Mouse (Mus musculus) left cerebral cortex, adult 9 months (tissue): ENCODE data around the gene Pih1h3b.

Experiments
- DNase-seq, 2 experiments: peaks; one replicate each; pipeline ENCODE4 v3.0.0; 2022; ENCODE audit warnings: low spot score in 2 of 2

The Pih1h3b gene

DNA sequence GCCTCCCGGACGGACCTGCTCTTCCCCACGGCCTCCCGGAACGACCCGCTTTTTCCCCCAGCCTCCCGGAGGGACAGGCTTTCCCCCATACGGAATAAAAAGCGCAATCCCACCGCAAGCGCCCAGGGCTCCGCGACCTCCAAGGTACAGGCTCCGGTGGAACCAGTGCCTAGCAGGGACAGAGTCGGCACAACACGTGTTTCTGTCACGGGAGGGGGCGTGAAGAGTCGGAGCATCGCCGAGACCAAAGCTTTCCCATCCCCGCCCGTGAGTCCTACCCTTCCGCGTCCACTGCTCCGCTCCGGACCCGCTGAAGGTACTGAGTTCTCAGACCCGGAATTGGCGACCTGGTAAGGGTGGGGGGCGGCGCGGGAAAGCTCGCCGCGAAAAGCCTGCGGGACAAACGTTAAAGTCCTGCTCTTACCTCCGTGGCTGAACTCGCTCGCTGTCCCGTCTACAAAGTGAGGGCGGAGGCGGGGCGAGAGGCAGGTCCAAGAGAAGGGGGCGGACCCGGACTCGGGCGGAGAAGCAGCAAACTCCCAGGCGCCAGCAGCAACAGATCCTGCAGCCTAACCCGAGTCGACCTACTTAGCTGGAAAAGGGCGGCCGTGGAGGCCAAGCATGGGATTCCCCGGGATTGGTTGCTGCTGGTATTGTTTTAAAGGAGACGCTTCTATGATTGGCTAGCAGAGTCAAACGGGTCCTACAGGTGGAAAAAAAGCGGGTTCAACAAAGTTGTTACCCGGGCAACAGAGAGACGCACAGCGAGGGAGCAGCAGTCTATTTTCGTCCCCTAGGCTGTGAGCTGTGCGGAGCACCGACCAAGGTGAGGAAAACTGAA lies at the start of gene Pih1h3b, which contains the start of gene Nup62cl:
Gene Pih1h3b, plus strand, starts transcription at position 745 of the 841 bp plus-strand sequence.
Gene Nup62cl, minus strand, starts transcription at position 578 of the 841 bp plus-strand sequence.
- peak in 1 of 2 experiments; percentile 2 for DNase-seq

DNA sequence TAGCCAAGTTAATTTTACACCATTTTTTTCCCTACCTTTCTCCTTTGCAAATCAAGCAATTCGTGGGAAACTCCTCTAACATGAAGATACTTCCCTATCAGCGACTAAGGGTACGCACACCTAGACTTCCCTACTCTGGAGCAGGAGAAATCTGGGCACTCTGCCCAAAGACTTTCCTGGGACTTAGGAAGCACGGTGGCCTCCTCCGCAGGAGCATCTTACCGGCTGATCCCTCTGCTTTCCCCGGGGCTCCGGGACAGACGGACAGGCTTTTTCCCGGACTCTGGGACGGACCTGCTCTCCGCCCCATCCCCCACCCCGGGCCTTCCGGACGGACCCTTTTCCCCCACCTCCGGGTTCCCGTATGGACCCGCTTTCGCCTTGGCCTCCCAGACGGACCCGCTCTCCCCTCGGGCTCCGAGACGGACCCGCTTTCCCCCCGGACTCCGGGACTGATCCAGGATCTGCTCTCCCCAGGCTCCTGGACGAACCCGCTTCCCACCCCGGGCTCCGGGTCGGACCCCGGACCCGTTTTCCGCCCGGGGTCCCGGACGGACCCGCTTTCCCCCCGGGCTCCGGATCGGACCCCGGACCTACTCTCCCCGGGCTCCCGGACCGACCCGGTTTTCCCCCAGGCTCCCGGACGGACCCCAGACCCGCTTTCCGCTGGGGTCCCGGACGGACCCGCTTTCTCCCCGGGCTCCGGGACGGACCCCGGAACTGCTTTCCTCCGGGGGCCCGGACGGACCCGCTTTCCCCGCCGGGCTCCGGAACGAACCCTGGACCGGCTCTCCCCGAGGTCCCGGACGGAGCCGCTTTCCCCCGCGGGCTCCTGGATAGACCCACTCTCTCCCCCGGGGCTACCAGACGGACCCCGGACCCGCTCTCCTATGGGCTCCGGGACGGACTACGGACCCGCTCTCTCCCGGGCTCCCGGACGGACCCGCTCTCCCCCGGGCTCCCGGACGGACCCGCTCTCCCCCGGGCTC lies 1.5 kb upstream of the Pih1h3b start:
- DNase-seq, result no peak

DNA sequence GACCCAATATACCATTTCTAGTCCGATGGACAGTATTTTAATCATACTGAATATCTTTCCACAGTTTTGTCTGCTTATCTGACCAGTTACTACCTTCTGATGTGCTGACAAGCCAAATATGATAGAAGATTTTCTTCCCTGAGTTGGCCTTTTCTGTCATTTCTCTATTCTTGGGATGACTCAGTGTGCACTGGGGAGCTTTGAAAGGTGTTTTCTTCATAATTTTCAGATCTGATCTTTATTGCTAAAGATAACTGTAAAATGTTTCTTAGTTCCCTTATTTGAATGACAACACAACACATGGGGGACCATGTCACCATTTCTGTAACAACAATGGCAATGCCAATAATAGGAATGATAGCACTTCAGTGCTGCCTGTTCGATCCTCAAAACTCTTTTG lies 19.9 kb downstream of the Pih1h3b start:
- DNase-seq, result no peak

DNA sequence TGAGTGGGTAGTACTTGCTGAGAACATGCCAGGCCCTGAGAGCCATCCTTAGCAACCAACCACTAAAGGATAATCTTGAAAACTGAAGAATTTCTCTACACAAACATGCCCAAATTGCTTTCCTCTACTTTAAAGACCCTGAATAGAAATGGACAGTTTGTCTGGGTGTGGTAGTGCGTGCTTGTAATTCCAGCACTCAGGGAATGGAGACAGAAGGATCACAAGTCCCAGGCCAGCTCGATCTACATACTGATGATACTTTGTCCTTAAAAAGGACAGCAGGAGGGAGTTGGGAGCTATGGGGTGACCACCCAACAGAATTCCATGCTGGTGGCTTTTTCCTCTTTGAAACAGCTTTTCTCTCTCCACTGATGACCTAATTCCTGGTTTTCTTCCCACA lies 31.4 kb downstream of the Pih1h3b start:
- DNase-seq, result no peak
